Comparison of ENCODE assay signal across 25 mouse cellular contexts in the genomic region with DNA sequence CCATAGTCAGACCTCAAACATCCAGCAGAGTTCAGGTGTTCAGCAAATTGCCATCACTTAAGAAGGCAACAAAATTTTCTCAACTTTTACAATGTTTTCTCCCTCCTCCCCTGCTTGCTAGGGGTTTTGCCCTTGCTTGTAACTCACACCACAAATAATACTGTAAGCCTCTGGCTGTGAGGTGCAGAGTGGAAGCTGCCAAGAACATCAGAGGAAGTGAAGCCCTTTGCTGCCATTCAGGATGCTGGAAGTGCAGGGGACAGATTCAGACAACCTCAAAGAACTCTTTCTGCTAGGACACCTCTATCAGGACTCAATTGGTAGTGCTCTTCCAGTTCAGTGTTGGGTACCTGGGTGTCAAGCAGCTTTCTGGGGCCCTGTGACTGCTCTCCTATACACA.
DNase-seq lines count a peak whose midpoint lies in the region; ATAC-seq and TF ChIP-seq lines count a peak whose summit lies in the region.
"Had no signal": no experiment of that assay in that cellular context is flagged by ENCODE, and none has a peak within 500 bp of the region (broad histone marks: within the 10 kb centered on the region; RNA-seq: fewer than 3 reads in every experiment).

No protein-coding gene starts in this region.

- H3K4me1 ChIP-seq in kidney, embryonic 14.5 days (ENCODE audit: control insufficient read depth, insufficient read depth, low read length): no peaks in the 10 kb centered on the region
- H3K4me1 ChIP-seq in lung, embryonic 15.5 days: peaks cover 14% of the 10 kb centered on the region
- no peaks in the 10 kb centered on the region for H3K4me1 ChIP-seq in stomach, embryonic 15.5 days
- H3K4me1 ChIP-seq in stomach, postnatal 0 days (replicated peaks; ENCODE audit: control insufficient read depth, insufficient read depth): no peaks in the 10 kb centered on the region
- H3K4me1 ChIP-seq: embryonic facial prominence, embryonic 10.5 days; embryonic facial prominence, embryonic 13.5 days; forebrain, embryonic 13.5 days; hindbrain, embryonic 12.5 days; hindbrain, embryonic 15.5 days had no signal

- H3K9me3 ChIP-seq in kidney, embryonic 14.5 days (ENCODE audit: control insufficient read depth, low read length): no peaks in the 10 kb centered on the region
- H3K9me3 ChIP-seq in lung, embryonic 15.5 days: no peaks in the 10 kb centered on the region
- no peaks in the 10 kb centered on the region for H3K9me3 ChIP-seq in stomach, embryonic 15.5 days
- H3K9me3 ChIP-seq in stomach, postnatal 0 days (ENCODE audit: control insufficient read depth, low read length): no peaks in the 10 kb centered on the region
- H3K9me3 ChIP-seq: embryonic facial prominence, embryonic 10.5 days; embryonic facial prominence, embryonic 13.5 days; forebrain, embryonic 13.5 days; hindbrain, embryonic 12.5 days; hindbrain, embryonic 15.5 days had no signal

- no peak overlapping the region for H3K4me2 ChIP-seq in kidney, embryonic 14.5 days (replicated peaks; ENCODE audit: low read depth, low read length)
- no peak overlapping the region for H3K4me2 ChIP-seq in lung, embryonic 15.5 days
- H3K4me2 ChIP-seq in stomach, embryonic 15.5 days: no peak overlapping the region
- H3K4me2 ChIP-seq in stomach, postnatal 0 days (replicated peaks; ENCODE audit: low read depth): no peak overlapping the region
- H3K4me2 ChIP-seq: embryonic facial prominence, embryonic 13.5 days; forebrain, embryonic 13.5 days; heart, embryonic 11.5 days; hindbrain, embryonic 12.5 days; hindbrain, embryonic 15.5 days had no signal

- TF ChIP-seq CTCF in stomach, postnatal 0 days (IDR thresholded peaks at IDR 0.05; ENCODE audit: low read depth): no peak

- no peaks in the 10 kb centered on the region for H3K36me3 ChIP-seq in kidney, embryonic 14.5 days (ENCODE audit: control insufficient read depth, insufficient read depth, low read length)
- H3K36me3 ChIP-seq in lung, embryonic 15.5 days: no peaks in the 10 kb centered on the region
- H3K36me3 ChIP-seq in stomach, embryonic 15.5 days: no peaks in the 10 kb centered on the region
- H3K36me3 ChIP-seq in stomach, postnatal 0 days (ENCODE audit: control insufficient read depth, insufficient read depth, low read length): no peaks in the 10 kb centered on the region
- H3K36me3 ChIP-seq: embryonic facial prominence, embryonic 10.5 days; embryonic facial prominence, embryonic 13.5 days; hindbrain, embryonic 12.5 days; hindbrain, embryonic 15.5 days had no signal

- H3K27ac ChIP-seq in kidney, embryonic 14.5 days (ENCODE audit: low read depth, low read length): no peak overlapping the region
- peak overlapping the region; percentile 21 for H3K27ac ChIP-seq in lung, embryonic 15.5 days
- H3K27ac ChIP-seq in stomach, embryonic 15.5 days: peak overlapping the region; percentile 23; the same call in 1 of the 2 replicates
- peak overlapping the region; percentile 73 for H3K27ac ChIP-seq in stomach, postnatal 0 days (replicated peaks)
- H3K27ac ChIP-seq: embryonic facial prominence, embryonic 10.5 days; embryonic facial prominence, embryonic 13.5 days; forebrain, embryonic 13.5 days; heart, adult 2 months; hindbrain, embryonic 12.5 days; hindbrain, embryonic 15.5 days had no signal

- DNase-seq in kidney, adult 11 months: no peak
- no peak for DNase-seq in lung, postnatal 4 days
- DNase-seq in stomach, postnatal 0 days (ENCODE audit: low spot score): no peak
- no peak for DNase-seq in B cell, adult 2 months
- DNase-seq: adrenal gland, adult 8-10 months; adrenal gland, postnatal 25 days; cerebellum, adult 11-12 months; cerebellum, adult 8-10 months; cerebellum, postnatal 10 days; cerebellum, postnatal 36 days; embryo, embryonic 11 days; forebrain, postnatal 0 days; gastrocnemius, postnatal 25 days; heart, adult 2 months had no signal

- TF ChIP-seq EP300 in stomach, postnatal 0 days (optimal IDR thresholded peaks at IDR 0.05): no peak

- H3K4me3 ChIP-seq in kidney, embryonic 14.5 days (ENCODE audit: low read length): no peak overlapping the region
- H3K4me3 ChIP-seq in lung, embryonic 15.5 days: no peak overlapping the region
- H3K4me3 ChIP-seq in stomach, embryonic 15.5 days (replicated peaks): no peak overlapping the region
- no peak overlapping the region for H3K4me3 ChIP-seq in stomach, postnatal 0 days (ENCODE audit: low read depth, low read length)
- H3K4me3 ChIP-seq: embryonic facial prominence, embryonic 10.5 days; embryonic facial prominence, embryonic 13.5 days; erythroblast, embryonic 14.5 days; forebrain, embryonic 13.5 days; heart, adult 2 months; hindbrain, embryonic 12.5 days; hindbrain, embryonic 15.5 days had no signal

- no peaks in the 10 kb centered on the region for H3K27me3 ChIP-seq in kidney, embryonic 14.5 days (ENCODE audit: control insufficient read depth, insufficient read depth, low read length)
- H3K27me3 ChIP-seq in lung, embryonic 15.5 days: no peaks in the 10 kb centered on the region
- H3K27me3 ChIP-seq in stomach, embryonic 15.5 days (replicated peaks): no peaks in the 10 kb centered on the region
- H3K27me3 ChIP-seq in stomach, postnatal 0 days (ENCODE audit: control insufficient read depth, insufficient read depth, low read length): no peaks in the 10 kb centered on the region
- H3K27me3 ChIP-seq: embryonic facial prominence, embryonic 13.5 days; forebrain, embryonic 13.5 days; hindbrain, embryonic 15.5 days had no signal

- ATAC-seq in kidney, embryonic 14.5 days (ENCODE audit: low FRiP score, low TSS enrichment): 0 out of 2 replicates have a peak, but pooled peaks have one; percentile 16
- no peak for ATAC-seq in lung, embryonic 15.5 days (ENCODE audit: borderline replicate concordance, extremely low read depth, low FRiP score, low TSS enrichment)
- no peak for ATAC-seq in stomach, embryonic 15.5 days (ENCODE audit: insufficient read depth, low FRiP score, low read depth)
- no peak for ATAC-seq in stomach, postnatal 0 days (ENCODE audit: low FRiP score, low TSS enrichment)
- ATAC-seq: activated CD4-positive, CD25-positive, alpha-beta regulatory T cell, adult 4 months; forebrain, embryonic 13.5 days; forebrain, postnatal 0 days had no signal

- no peak overlapping the region for H3K9ac ChIP-seq in kidney, embryonic 14.5 days (ENCODE audit: low read depth, low read length)
- no peak overlapping the region for H3K9ac ChIP-seq in lung, embryonic 15.5 days
- H3K9ac ChIP-seq in stomach, embryonic 15.5 days: no peak overlapping the region
- no peak overlapping the region for H3K9ac ChIP-seq in stomach, postnatal 0 days (ENCODE audit: low read length)
- H3K9ac ChIP-seq: embryonic facial prominence, embryonic 13.5 days; forebrain, embryonic 13.5 days; forebrain, postnatal 0 days; hindbrain, embryonic 12.5 days; hindbrain, embryonic 15.5 days had no signal
